Mouse (Mus musculus) liver, postnatal 0 days (tissue): ENCODE data around the gene Hebp2.

Source experiments
- CTCF ChIP-seq: sonication (generic); IDR thresholded peaks from 2 replicates; pipeline ENCODE4 v1.5.1; 2016; ENCODE audit warnings: antibody characterized with exemption, low read depth
- EP300 ChIP-seq: IDR thresholded peaks from 2 replicates; pipeline ENCODE4 v1.6.1; 2016; ENCODE audit warnings: antibody characterized with exemption, low read depth, mild to moderate bottlenecking

GRCm38 (mm10) chr10:18491952-18492351, 53.9 kb downstream of the Hebp2 start:
- TF ChIP-seq CTCF (no peak), EP300 (no peak)
